24 mouse cellular contexts compared by ENCODE assay signal in the genomic region with DNA sequence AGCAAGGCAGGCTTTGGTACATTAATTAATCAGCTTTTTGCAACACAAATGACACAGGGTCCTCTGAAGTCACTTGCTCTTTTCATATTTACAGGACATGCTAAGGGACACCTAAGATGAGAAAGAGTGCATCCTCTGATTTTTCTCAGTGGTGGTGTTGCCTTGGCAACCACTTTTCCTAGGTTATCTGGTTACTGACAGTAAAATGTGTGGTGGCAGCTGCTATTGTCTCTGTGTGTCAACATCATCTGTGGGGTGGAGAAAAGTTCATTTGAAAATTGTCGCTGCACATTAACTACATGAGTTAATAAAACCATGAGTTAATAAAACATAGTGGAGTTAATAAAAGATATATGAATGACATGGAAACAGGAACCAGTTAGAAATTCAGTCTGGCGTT. TPM values are rescaled to one million over a fixed set of nuclear protein-coding genes. Genes with fewer than 3 reads are reported as not detected.
"Had no signal": no experiment of that assay in that cellular context is flagged by ENCODE, and none has a peak within 500 bp of the region (broad histone marks: within the 10 kb centered on the region; RNA-seq: fewer than 3 reads in every experiment).

No protein-coding gene starts in this region.

- ATAC-seq: intestine, embryonic 15.5 days; liver, embryonic 12.5 days had no signal

- H3K4me1 ChIP-seq: intestine, embryonic 15.5 days; kidney, embryonic 15.5 days; limb, embryonic 10.5 days; limb, embryonic 13.5 days; liver, embryonic 12.5 days; liver, embryonic 15.5 days; lung, embryonic 15.5 days; midbrain, embryonic 12.5 days; neural tube, embryonic 12.5 days; neural tube, embryonic 15.5 days had no signal

- H3K9me3 ChIP-seq: intestine, embryonic 15.5 days; kidney, embryonic 15.5 days; limb, embryonic 10.5 days; limb, embryonic 13.5 days; liver, embryonic 12.5 days; liver, embryonic 15.5 days; lung, embryonic 15.5 days; megakaryocyte, embryonic 14.5 days; midbrain, embryonic 12.5 days; neural tube, embryonic 12.5 days; neural tube, embryonic 15.5 days had no signal

- H3K9ac ChIP-seq: intestine, embryonic 15.5 days; kidney, embryonic 15.5 days; limb, embryonic 13.5 days; liver, embryonic 12.5 days; liver, embryonic 15.5 days; lung, embryonic 15.5 days; midbrain, embryonic 12.5 days; neural tube, embryonic 12.5 days; neural tube, embryonic 15.5 days had no signal

- H3K4me3 ChIP-seq: intestine, embryonic 15.5 days; kidney, embryonic 15.5 days; limb, embryonic 10.5 days; limb, embryonic 13.5 days; liver, embryonic 12.5 days; liver, embryonic 15.5 days; lung, embryonic 15.5 days; megakaryocyte, embryonic 14.5 days; midbrain, embryonic 12.5 days; neural tube, embryonic 12.5 days; neural tube, embryonic 15.5 days had no signal

- H3K27ac ChIP-seq: intestine, embryonic 15.5 days; kidney, embryonic 15.5 days; limb, embryonic 10.5 days; limb, embryonic 13.5 days; liver, embryonic 12.5 days; liver, embryonic 15.5 days; lung, embryonic 15.5 days; midbrain, embryonic 12.5 days; neural tube, embryonic 12.5 days; neural tube, embryonic 15.5 days had no signal

- H3K27me3 ChIP-seq: intestine, embryonic 15.5 days; kidney, embryonic 15.5 days; limb, embryonic 13.5 days; liver, embryonic 12.5 days; liver, embryonic 15.5 days; lung, embryonic 15.5 days; megakaryocyte, embryonic 14.5 days; midbrain, embryonic 12.5 days; neural tube, embryonic 12.5 days; neural tube, embryonic 15.5 days had no signal

- H3K4me2 ChIP-seq: intestine, embryonic 15.5 days; kidney, embryonic 15.5 days; limb, embryonic 13.5 days; liver, embryonic 12.5 days; liver, embryonic 15.5 days; lung, embryonic 15.5 days; midbrain, embryonic 12.5 days; neural tube, embryonic 12.5 days; neural tube, embryonic 15.5 days had no signal

- DNase-seq: kidney, adult 11 months; kidney, adult 8-10 months; kidney, postnatal 14 days; kidney, postnatal 4 days; liver; lung, adult 18-20 months; lung, postnatal 10 days; lung, postnatal 36 days; thymus, adult 18-20 months; thymus, postnatal 36 days had no signal

- H3K36me3 ChIP-seq: intestine, embryonic 15.5 days; kidney, embryonic 15.5 days; limb, embryonic 10.5 days; limb, embryonic 13.5 days; liver, embryonic 12.5 days; liver, embryonic 15.5 days; lung, embryonic 15.5 days; midbrain, embryonic 12.5 days; neural tube, embryonic 12.5 days; neural tube, embryonic 15.5 days had no signal

RNA-seq across cellular contexts. Expression of gene Cxcl5, which starts 47.8 kb away (rescaled TPM):
- total RNA-seq: left cerebral cortex, postnatal 25 days had no signal
- polyA plus RNA-seq: kidney, embryonic 15.5 days; lung, embryonic 15.5 days; midbrain, embryonic 12.5 days; neural tube, embryonic 12.5 days; testis, adult 2 months had no signal

RNA-seq across cellular contexts. Expression of gene Ppbp, which starts 56.9 kb away (rescaled TPM):
- total RNA-seq: layer of hippocampus, postnatal 25 days had no signal
